Mouse (Mus musculus) testis, postnatal 10 days (tissue): ENCODE data around the gene Nme2.

Source experiments
- DNase-seq: peaks from one replicate; pipeline ENCODE4 v3.0.0; 2021; ENCODE audit warnings: low spot score

Gene Nme2

GRCm38 (mm10) chr11:93956159-93956558 is at the start of gene Nme2:
Gene Nme2, minus strand, starts transcription at chr11:93956259.
- DNase-seq, result no peak

GRCm38 (mm10) chr11:94003346-94003745 is 47.3 kb upstream of the Nme2 start:
- no peak for DNase-seq

GRCm38 (mm10) chr11:93999276-93999675 is 43.2 kb upstream of the Nme2 start:
- DNase-seq, result no peak

- DNase-seq, result peak; percentile 50
These were observed 41.2 kb upstream of the Nme2 start for GRCm38 (mm10) chr11:93997141-93997775.

GRCm38 (mm10) chr11:93996306-93997140 is 40.5 kb upstream of the Nme2 start:
- DNase-seq, result peak; percentile 68

GRCm38 (mm10) chr11:93995720-93996305 is 39.8 kb upstream of the Nme2 start, which contains the start of gene Spag9:
Gene Spag9, plus strand, starts transcription at chr11:93996091.
- DNase-seq, result peak; percentile 96

GRCm38 (mm10) chr11:93995111-93995719 is 39.2 kb upstream of the Nme2 start:
- peak; percentile 79 for DNase-seq

- no peak for DNase-seq
These were observed 38.5 kb upstream of the Nme2 start for GRCm38 (mm10) chr11:93994531-93994930.

- DNase-seq, result no peak
These were observed 32.4 kb upstream of the Nme2 start for GRCm38 (mm10) chr11:93988328-93989062.

- no peak for DNase-seq
These were observed 31.7 kb upstream of the Nme2 start for GRCm38 (mm10) chr11:93987625-93988327.

GRCm38 (mm10) chr11:93987026-93987425 is 31.0 kb upstream of the Nme2 start:
- no peak for DNase-seq

GRCm38 (mm10) chr11:93986298-93986697 is 30.2 kb upstream of the Nme2 start:
- no peak for DNase-seq

GRCm38 (mm10) chr11:93985265-93985664 is 29.2 kb upstream of the Nme2 start:
- no peak for DNase-seq

- no peak for DNase-seq
These were observed 28.6 kb upstream of the Nme2 start for GRCm38 (mm10) chr11:93984619-93985018.

- DNase-seq, result no peak
These were observed 23.5 kb upstream of the Nme2 start for GRCm38 (mm10) chr11:93979502-93980049.

GRCm38 (mm10) chr11:93972951-93973350 is 16.9 kb upstream of the Nme2 start:
- DNase-seq, result no peak

GRCm38 (mm10) chr11:93969799-93970198 is 13.7 kb upstream of the Nme2 start:
- no peak for DNase-seq

- no peak for DNase-seq
These were observed 13.1 kb upstream of the Nme2 start for GRCm38 (mm10) chr11:93969171-93969570.

- DNase-seq, result no peak
These were observed 12.7 kb upstream of the Nme2 start for GRCm38 (mm10) chr11:93968848-93969128.

- DNase-seq, result peak; percentile 96
These were observed 12.2 kb upstream of the Nme2 start, which contains the start of the genes Gm20390 and Nme1 for GRCm38 (mm10) chr11:93968005-93968847. Gene Gm20390, minus strand, starts transcription at chr11:93968293. Gene Nme1, minus strand, starts transcription at chr11:93968521.
